ENCODE assay signal across 18 mouse cellular contexts in genomic region chr4:129854615-129855014, GRCm38 (mm10). TPM values are rescaled to one million over a fixed set of nuclear protein-coding genes. Genes with fewer than 3 reads are reported as not detected.
A peak's percentile ranks its signal among the peaks of the same experiment; 100 is the strongest.
DNase-seq lines count a peak whose midpoint lies in the region; ATAC-seq and TF ChIP-seq lines count a peak whose summit lies in the region.
"Had no signal": no experiment of that assay in that cellular context is flagged by ENCODE, and none has a peak within 500 bp of the region (broad histone marks: within the 10 kb centered on the region; RNA-seq: fewer than 3 reads in every experiment).

No protein-coding gene starts in this region.

- no peaks in the 10 kb centered on the region for H3K79me2 ChIP-seq in myocyte (ENCODE audit: control insufficient read depth, insufficient read depth)

- WGBS in heart, embryonic 15.5 days = 56% methylated on average over 3 of the region's 3 CpGs
- WGBS in midbrain, embryonic 12.5 days = 84% methylated on average over 3 of the region's 3 CpGs
- 92% methylated on average over 3 of the region's 3 CpGs for WGBS in midbrain, embryonic 15.5 days

- H3K27me3 ChIP-seq in heart, embryonic 15.5 days = no peaks in the 10 kb centered on the region
- no peaks in the 10 kb centered on the region for H3K27me3 ChIP-seq in midbrain, embryonic 12.5 days
- H3K27me3 ChIP-seq in midbrain, embryonic 15.5 days (replicated peaks) = no peaks in the 10 kb centered on the region
- H3K27me3 ChIP-seq in myocyte (ENCODE audit: control insufficient read depth, insufficient read depth, insufficient read length) = no peaks in the 10 kb centered on the region
- H3K27me3 ChIP-seq: forebrain, embryonic 12.5 days; kidney, embryonic 15.5 days; limb, embryonic 15.5 days had no signal

- DNase-seq in heart, postnatal 25 days (ENCODE audit: low spot score) = no peak
- DNase-seq in adrenal gland, adult 8-10 months = no peak
- DNase-seq in ovary, adult 18-20 months (ENCODE audit: low spot score) = no peak
- DNase-seq: cerebellum, adult 11-12 months; cerebellum, postnatal 25 days; gastrocnemius, postnatal 25 days; layer of hippocampus, postnatal 36 days; thymus, postnatal 36 days had no signal

- H3K27ac ChIP-seq in heart, embryonic 15.5 days = peak overlapping the region; percentile 44
- H3K27ac ChIP-seq in midbrain, embryonic 12.5 days (replicated peaks) = 0 out of 2 replicates have a peak overlapping the region, but pooled peaks have one; percentile 30
- no peak overlapping the region for H3K27ac ChIP-seq in midbrain, embryonic 15.5 days
- H3K27ac ChIP-seq in brown adipose tissue, adult 24 weeks (replicated peaks; ENCODE audit: low read depth, low read length) = peak overlapping the region; percentile 67
- H3K27ac ChIP-seq: forebrain, embryonic 12.5 days; kidney, embryonic 15.5 days; limb, embryonic 15.5 days had no signal

- H3K4me1 ChIP-seq in heart, embryonic 15.5 days (replicated peaks) = peaks cover 17% of the 10 kb centered on the region
- peaks cover 8% of the 10 kb centered on the region; the same call in 1 of the 2 replicates for H3K4me1 ChIP-seq in midbrain, embryonic 12.5 days
- peaks cover 13% of the 10 kb centered on the region for H3K4me1 ChIP-seq in midbrain, embryonic 15.5 days
- peaks cover 17% of the 10 kb centered on the region for H3K4me1 ChIP-seq in brown adipose tissue, adult 24 weeks (ENCODE audit: control insufficient read depth, insufficient read depth, insufficient read length, low read length)
- H3K4me1 ChIP-seq: forebrain, embryonic 12.5 days; limb, embryonic 15.5 days had no signal

- ATAC-seq in heart, embryonic 15.5 days (replicated peaks; ENCODE audit: insufficient number of reproducible peaks, insufficient read depth, low FRiP score, low read depth) = no peak
- ATAC-seq in midbrain, embryonic 12.5 days (ENCODE audit: low FRiP score, low read depth) = no peak
- no peak for ATAC-seq in midbrain, embryonic 15.5 days (replicated peaks)

- H3ac ChIP-seq in myocyte (ENCODE audit: control insufficient read depth, insufficient read length) = no peak overlapping the region

- no peak overlapping the region for H3K4me2 ChIP-seq in heart, embryonic 15.5 days
- H3K4me2 ChIP-seq in midbrain, embryonic 12.5 days (replicated peaks) = no peak overlapping the region
- H3K4me2 ChIP-seq in midbrain, embryonic 15.5 days = no peak overlapping the region
- no peak overlapping the region for H3K4me2 ChIP-seq in myocyte (ENCODE audit: low read depth)
- H3K4me2 ChIP-seq: forebrain, embryonic 12.5 days; limb, embryonic 15.5 days had no signal

- H3K9me3 ChIP-seq in heart, embryonic 15.5 days (replicated peaks) = no peaks in the 10 kb centered on the region
- H3K9me3 ChIP-seq in midbrain, embryonic 12.5 days = no peaks in the 10 kb centered on the region
- no peaks in the 10 kb centered on the region for H3K9me3 ChIP-seq in midbrain, embryonic 15.5 days
- H3K9me3 ChIP-seq: forebrain, embryonic 12.5 days; G1E; hindbrain, embryonic 10.5 days; kidney, embryonic 15.5 days; limb, embryonic 15.5 days had no signal

- no peak overlapping the region for H3K4me3 ChIP-seq in heart, embryonic 15.5 days
- H3K4me3 ChIP-seq in midbrain, embryonic 12.5 days = no peak overlapping the region
- no peak overlapping the region for H3K4me3 ChIP-seq in midbrain, embryonic 15.5 days
- H3K4me3 ChIP-seq in brown adipose tissue, adult 24 weeks (ENCODE audit: insufficient read depth, low read depth, low read length) = no peak overlapping the region
- no peak overlapping the region for H3K4me3 ChIP-seq in myocyte
- H3K4me3 ChIP-seq: forebrain, embryonic 12.5 days; hindbrain, embryonic 10.5 days; kidney, embryonic 15.5 days; limb, embryonic 15.5 days had no signal

- no peak overlapping the region for H3K9ac ChIP-seq in heart, embryonic 15.5 days
- no peak overlapping the region for H3K9ac ChIP-seq in midbrain, embryonic 12.5 days (replicated peaks)
- no peak overlapping the region for H3K9ac ChIP-seq in midbrain, embryonic 15.5 days
- H3K9ac ChIP-seq: forebrain, embryonic 12.5 days; kidney, embryonic 15.5 days; limb, embryonic 15.5 days had no signal

- H3K36me3 ChIP-seq in heart, embryonic 15.5 days = peaks cover 17% of the 10 kb centered on the region; the same call in 1 of the 2 replicates
- H3K36me3 ChIP-seq in midbrain, embryonic 12.5 days = peaks cover 15% of the 10 kb centered on the region
- no peaks in the 10 kb centered on the region for H3K36me3 ChIP-seq in midbrain, embryonic 15.5 days (replicated peaks)
- H3K36me3 ChIP-seq in myocyte (ENCODE audit: control insufficient read depth, insufficient read depth) = peaks cover 24% of the 10 kb centered on the region

- TF ChIP-seq POLR2A in myocyte (IDR thresholded peaks at IDR 0.05; ENCODE audit: insufficient read length, low read depth) = no peak

- intact Hi-C loops in heart, postnatal 25 days (cut with DNase I) = loop anchor here (5.0 kb wide), 1 partner anchor 73 kb away; the partner anchor contains the start of gene Spocd1

TF ChIP-seq in myocyte, 11 proteins besides CTCF, POLR2A, EP300 and RAD21:
- TF ChIP-seq POLR2AphosphoS2 (IDR thresholded peaks at IDR 0.05; ENCODE audit: insufficient read length, low read depth) = peak; percentile 66
- TF ChIP-seq USF1 (IDR thresholded peaks at IDR 0.05; ENCODE audit: low read depth) = no peak

RNA-seq across cellular contexts. Expression of gene Ptp4a2, which starts 43.6 kb away (rescaled TPM):
- 347 and 442 TPM in 2 replicates for polyA plus RNA-seq in heart, embryonic 15.5 days (2015; fragmentation: Nextera tagmentation; extraction: Ambion mirVana)
- total RNA-seq in heart, postnatal 25 days (2021) = 100 to 1,000 TPM; 192 to 205 TPM
- polyA plus RNA-seq in midbrain, embryonic 12.5 days (2016; fragmentation: Nextera tagmentation; extraction: Ambion mirVana) = 345 and 375 TPM in 2 replicates
- polyA plus RNA-seq in midbrain, embryonic 15.5 days (2015; fragmentation: Nextera tagmentation; extraction: Ambion mirVana) = 220 and 223 TPM in 2 replicates
- 156 and 232 TPM in 2 replicates for polyA plus RNA-seq in brown adipose tissue, adult 24 weeks (2012; ENCODE audit: insufficient read depth, insufficient read length, missing spikeins)
- 138 TPM for polyA plus RNA-seq in myocyte (2012; fragmentation: generic; extraction: Trizol)
- 100 to 1,000 TPM; 321 to 460 (median 353) TPM for total RNA-seq in adrenal gland, adult 8-10 months (2022)
